Mouse (Mus musculus) layer of hippocampus, postnatal 25 days (tissue): ENCODE results near the gene Ppm1n. TPM values are rescaled to one million over a fixed set of nuclear protein-coding genes. Genes with fewer than 3 reads are reported as not detected.
"Not testable (repeated sequence)": the region's sequence is repeated elsewhere in the genome, so short reads cannot be mapped to it uniquely, and the experiment has no call there.

ENCODE experiments used
- DNase-seq, 2 experiments: peaks; one replicate each; pipeline ENCODE4 v3.0.0; 2022; ENCODE audit warnings: mixed read lengths in 2 of 2, low spot score in 1 of 2; ENCODE audit errors: extremely low spot score in 1 of 2
- total RNA-seq, 2 experiments: library from RNA; stranded (reverse); gene quantifications; 2 replicates each; pipeline ENCODE4 v1.2.3; 2021

Ppm1n gene
- total RNA-seq, 2 experiments from 2014 or later = not detected

DNA sequence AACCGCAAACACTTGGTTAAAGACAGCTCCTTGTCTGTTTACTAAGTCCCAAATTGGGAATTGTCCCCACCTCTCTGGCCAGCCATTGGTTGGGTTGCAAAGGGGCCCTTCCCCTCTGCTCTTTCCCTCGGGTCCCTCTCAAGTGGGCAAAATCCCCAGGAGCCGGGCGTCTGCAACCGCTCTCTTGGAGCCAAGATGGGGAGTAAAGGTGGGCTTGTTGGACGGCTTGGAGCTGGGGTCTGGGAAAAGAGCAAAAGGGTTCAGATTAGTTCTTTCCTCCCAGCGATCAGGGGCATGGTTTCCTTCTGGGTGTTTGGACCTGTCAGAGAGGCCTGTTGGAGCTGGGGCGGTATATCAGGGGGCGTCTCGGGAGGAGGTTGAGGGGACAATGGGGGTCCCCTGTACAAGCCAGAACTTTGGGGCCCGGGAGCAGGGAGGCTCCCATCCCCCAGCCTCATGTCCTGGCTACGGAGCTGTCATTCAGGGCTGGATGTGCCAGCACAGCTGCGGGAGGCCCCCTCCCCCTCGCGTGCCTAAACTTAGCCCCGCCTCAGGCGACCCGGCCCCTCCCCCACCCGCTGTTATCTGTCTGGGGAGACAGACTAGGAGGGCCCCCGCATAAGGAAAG, 11.2 kb upstream of the Ppm1n start:
- no peak for DNase-seq

DNA sequence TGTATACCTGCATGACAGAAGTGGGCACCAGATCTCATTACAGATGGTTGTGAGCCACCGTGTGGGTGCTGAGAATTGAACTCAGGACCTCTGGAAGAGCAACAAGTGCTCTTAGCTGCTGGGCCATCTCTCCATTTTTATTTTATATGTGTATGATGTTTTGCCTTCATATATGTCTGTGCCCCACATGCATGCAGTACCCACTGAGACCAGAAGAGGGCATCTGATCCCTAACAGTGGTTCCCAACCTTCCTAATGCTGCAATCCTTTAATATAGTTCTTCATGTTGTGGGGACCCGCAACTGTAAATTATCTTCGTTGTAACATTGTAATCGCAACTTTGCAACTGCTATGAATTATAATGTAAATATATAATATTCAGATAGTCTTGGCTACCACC, 4.9 kb upstream of the Ppm1n start:
- peak in 1 of 2 experiments; percentile 76 for DNase-seq

- no peak for DNase-seq
Observed at GRCm38 (mm10) chr7:19283406-19283804, 3.5 kb upstream of the Ppm1n start.

GRCm38 (mm10) chr7:19282791-19283405, 3.0 kb upstream of the Ppm1n start:
- peak in 1 of 2 experiments; percentile 35 for DNase-seq

- peak; percentile 53 to 67 for DNase-seq
Observed at GRCm38 (mm10) chr7:19282385-19282784, 2.5 kb upstream of the Ppm1n start, which contains the start of gene Rtn2. Gene Rtn2, plus strand, starts transcription at chr7:19282624.

DNA sequence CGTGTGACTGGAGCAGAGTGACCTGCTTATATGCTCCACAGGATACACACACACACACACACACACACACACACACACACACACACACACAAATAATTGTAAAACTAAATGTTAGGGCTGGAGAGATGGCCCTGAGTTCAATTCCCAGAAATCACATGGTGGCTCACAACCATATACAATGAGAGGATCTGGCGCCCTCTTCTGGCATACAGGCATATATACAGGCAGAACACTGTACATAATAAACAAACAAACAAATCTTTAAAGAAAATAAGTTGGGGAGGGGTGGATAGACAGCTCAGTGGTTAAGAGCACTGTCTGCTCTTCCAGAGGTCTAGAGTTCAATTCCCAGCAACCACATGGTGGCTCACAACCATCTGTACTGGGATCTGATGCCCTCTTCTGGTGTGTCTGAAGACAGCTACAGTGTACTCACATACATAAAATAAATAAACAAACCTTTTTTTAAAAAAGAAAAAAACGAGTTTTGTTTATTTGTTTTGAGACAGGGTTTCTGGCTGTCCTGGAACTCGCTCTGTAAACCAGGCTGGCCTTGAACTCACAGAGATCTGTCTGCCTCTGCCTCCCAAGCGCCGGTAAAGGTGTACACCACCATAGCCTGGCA, 1.9 kb upstream of the Ppm1n start:
- DNase-seq = not testable (repeated sequence)

GRCm38 (mm10) chr7:19279052-19279451, 812 bp downstream of the Ppm1n start:
- no peak for DNase-seq

- DNase-seq = no peak
Observed at GRCm38 (mm10) chr7:19276253-19276652, 3.6 kb downstream of the Ppm1n start.

DNA sequence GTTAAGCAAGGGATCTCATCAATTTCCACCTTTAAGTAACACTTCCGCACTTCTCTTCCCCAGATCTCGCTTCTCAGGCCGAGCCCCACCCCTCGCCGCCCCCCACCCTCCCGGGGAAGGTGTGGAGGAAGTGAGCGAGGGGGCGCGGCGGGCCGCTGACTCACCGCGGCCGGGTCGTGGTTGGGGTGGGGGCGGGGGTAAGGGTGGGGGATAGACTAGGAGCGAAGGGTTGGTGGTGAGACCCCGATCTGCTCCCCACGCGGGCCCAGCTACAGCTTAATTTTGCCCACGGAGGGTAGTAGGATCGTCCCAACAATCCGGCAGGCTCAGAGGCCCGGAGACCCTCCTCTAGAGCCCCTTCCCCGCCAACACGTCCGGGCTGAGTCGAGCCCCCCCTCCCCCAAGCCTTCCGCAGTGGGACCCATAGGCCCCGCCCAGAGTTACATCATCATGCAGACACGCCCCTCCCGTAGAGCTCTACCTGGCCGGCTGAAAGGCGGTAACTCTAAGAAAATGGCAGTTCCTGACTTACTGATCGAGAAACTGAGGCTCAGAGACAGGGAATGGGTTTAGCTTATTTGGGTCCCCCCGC, 7.6 kb downstream of the Ppm1n start:
- peak in 1 of 2 experiments; percentile 35 for DNase-seq

- DNase-seq = peak; percentile 72 to 75
Observed at GRCm38 (mm10) chr7:19271238-19272172, 8.4 kb downstream of the Ppm1n start, which contains the start of gene Vasp. Gene Vasp, minus strand, starts transcription at chr7:19271817.

- DNase-seq = no peak
Observed at GRCm38 (mm10) chr7:19270509-19271237, 9.2 kb downstream of the Ppm1n start.

GRCm38 (mm10) chr7:19269721-19270441, 10.0 kb downstream of the Ppm1n start:
- no peak for DNase-seq

- DNase-seq = no peak
Observed at GRCm38 (mm10) chr7:19268993-19269681, 10.7 kb downstream of the Ppm1n start.

GRCm38 (mm10) chr7:19267051-19267450, 12.8 kb downstream of the Ppm1n start:
- DNase-seq = no peak

GRCm38 (mm10) chr7:19265928-19266822, 13.7 kb downstream of the Ppm1n start:
- no peak for DNase-seq

- no peak for DNase-seq
Observed at GRCm38 (mm10) chr7:19265147-19265546, 14.7 kb downstream of the Ppm1n start.

DNA sequence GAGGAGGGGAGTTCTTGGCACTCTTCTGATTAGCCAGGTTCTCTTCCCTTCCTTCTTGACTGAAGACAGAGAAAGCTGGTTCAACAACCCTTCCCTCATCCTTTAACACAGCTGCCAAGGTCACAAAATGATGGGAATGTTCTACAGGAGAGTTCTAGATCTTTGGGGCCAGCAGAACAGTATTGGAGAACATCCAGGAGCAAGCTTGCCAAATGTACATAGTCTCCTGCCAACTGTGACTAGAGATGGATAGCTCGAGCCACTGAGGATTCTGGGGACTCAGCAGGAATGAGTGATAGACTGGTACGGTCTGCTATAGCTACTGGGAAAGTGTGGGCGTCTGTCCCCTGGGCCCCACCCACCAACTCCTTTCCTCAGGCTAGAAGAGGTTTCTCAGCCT, 21.5 kb downstream of the Ppm1n start:
- DNase-seq = no peak
